Mouse (Mus musculus) kidney, adult 9 months (tissue): Measurements from ENCODE around the gene Prcc.
"Not testable (repeated sequence)": the region's sequence is repeated elsewhere in the genome, so short reads cannot be mapped to it uniquely, and the experiment has no call there.

Source experiments
- DNase-seq: peaks from one replicate; pipeline ENCODE4 v3.0.0; 2022

The Prcc gene

DNA sequence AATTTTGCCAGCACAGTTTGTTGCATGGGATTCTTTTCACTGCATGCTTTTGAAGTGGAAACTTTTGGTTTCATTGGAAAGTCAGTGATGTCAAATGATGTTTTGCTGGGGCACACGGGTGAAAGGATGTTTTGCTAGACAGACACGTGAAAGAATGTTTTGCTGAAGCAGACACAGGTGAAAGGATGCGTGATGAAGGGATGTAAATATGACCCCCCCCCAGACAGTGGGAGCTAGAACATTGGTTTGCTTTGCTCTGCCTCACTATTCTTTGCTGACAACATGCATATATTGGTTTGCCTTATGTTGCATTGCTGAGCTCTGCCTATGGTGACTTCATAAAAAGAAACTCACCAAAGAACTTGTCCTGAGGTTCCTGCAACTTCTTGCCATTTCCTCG lies 40.4 kb downstream of the Prcc start:
- DNase-seq: no peak

DNA sequence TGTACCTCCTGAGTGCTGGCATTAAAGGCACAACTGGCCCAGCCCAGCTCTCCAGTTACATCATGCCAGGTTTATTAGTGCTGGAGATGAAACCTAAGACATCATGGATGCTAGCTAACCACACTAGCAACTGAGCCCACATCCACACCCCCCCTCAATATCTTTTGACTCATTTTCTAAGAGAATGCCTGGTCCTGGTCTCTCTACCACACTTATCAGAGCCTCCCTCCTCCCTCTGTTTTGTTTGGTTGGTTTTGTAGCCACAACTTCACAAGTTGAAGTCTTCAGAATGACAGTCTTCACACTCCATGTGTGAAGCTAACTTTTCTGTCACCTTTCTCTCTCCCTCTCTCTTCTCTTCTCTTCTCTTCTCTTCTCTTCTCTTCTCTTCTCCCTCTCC lies 44.5 kb downstream of the Prcc start:
- DNase-seq: no peak

DNA sequence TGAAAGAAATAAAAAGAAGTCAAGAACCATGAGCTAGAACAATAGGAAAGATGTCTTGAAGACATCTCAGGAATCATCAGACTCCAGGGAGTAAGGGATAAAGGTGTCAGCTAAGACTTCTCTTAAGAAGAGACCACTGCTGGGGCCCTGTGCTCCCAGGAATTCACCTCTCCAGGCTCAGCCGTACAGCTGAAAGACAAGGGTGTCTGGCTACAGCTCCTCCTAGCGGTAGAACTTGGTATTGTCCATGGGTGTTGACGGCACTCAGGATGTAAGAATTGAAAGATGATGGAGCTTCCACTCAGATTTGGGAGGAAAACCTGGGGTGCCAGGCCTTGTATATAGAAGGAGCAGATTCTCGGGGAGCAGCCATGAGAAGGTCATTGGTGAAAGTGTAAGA lies 46.8 kb downstream of the Prcc start:
- DNase-seq: peak; percentile 78

DNA sequence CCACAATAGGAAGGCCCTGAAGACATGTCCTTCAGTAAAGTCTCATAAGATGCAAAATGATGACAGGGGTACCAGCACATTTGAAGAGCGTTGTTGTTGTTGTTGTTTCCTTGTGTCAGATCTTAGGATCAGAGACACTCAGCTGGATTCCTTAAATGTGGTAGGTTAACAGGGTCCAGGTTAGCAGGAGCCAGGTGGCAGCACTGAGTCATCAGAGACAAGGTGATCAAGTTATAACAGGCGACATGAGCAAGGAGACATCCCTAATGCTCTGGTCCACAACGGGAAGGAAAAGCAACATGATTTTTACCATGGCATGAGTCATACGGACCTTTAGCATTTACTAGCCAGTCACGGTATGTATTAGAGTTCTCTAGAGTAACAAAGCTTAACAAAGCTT lies 51.9 kb downstream of the Prcc start:
- no peak for DNase-seq

DNA sequence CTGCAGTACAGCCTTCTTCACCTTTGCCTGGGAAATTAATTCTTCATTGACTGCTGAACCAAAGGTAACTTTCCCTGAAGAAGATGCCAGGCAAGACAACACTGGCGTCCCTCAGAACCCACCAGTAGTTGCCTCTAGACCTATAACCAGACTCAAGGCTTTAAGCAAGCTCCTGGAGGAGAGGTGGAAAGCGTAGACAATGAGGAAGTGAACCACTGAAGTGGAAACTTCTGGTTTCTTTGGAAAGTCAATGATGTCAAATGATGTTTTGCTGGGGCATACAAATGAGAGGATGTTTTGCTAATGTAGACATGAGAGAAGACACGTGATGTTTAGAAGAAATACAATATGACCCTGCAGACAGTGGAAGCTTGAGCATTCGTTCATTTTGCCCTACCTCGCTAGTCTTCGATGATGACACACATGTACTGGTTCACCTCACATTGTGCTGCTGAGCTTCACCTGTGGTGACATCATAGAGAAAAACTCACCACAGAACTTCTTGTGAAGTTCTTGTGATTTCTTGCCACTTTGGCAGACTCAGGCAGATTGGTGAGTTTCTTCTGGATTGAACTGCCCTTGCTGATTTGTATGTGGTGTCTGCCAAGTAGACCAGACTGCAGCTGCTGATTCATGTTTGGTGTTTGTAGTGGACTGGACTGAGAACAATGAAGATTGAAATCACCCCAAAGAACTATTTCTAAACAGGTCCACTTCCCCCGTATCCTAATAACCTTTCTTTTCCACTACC lies 53.1 kb downstream of the Prcc start:
- DNase-seq: no peak

DNA sequence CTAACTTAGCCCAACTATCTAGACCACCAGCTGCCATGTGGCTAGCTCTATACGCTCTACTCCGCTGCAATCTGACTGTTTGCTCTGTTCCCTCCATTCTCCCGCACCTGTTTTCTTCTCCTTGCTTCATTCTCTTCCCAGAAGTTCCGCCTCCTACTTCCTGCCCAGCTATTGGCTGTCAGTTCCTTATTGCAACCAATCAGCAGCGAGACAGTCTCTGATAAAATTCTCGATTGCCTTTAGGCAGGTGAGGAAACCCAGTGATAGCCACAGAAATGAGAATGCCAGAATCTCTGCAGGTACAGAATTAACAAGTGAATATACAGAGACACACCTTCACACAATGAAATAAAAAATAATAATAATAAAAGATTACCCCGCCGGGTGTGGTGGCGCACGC lies 56.4 kb downstream of the Prcc start:
- DNase-seq: no peak

DNA sequence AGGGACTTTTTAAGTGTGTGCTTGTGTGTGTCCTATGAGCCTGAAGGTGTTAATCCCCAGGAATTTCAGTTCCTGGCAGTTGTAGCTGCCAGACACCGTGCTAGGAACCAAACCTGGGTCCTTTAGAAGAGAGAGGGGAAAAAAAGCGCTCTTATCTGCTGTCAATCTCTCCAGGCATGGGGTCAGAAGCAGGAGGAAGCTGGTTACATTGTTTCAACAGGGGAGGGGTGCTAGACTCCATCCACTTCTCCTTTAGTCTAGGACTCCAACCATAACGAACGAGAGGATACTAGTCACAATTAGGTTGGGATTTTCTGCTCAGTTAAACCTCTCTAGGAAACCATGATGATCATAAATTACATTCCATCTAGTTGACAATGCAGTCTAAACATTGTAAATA lies 57.0 kb downstream of the Prcc start:
- DNase-seq: no peak

DNA sequence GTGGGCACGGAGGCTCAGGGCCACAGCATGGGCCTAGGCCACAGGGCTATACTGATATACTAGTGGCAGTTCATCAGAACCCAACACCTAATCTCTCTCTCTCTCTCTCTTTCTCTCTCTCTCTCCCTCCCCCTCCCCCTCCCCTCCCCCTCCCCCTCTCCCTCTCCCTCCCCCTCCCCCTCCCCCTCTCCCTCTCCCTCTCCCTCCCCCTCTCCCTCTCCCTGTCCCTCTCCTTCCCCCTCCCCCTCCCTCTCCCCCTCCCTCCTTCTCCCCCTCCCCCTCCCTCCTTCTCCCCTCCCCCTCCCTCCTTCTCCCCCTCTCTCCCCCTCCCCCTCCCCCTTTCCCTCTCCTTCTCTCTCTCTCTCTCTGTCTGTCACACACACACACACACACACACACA lies 61.2 kb downstream of the Prcc start, which contains the start of gene Pear1:
Pear1 (minus strand) TSS at position 101 of the 400 bp plus-strand sequence.
- DNase-seq: not testable (repeated sequence)

DNA sequence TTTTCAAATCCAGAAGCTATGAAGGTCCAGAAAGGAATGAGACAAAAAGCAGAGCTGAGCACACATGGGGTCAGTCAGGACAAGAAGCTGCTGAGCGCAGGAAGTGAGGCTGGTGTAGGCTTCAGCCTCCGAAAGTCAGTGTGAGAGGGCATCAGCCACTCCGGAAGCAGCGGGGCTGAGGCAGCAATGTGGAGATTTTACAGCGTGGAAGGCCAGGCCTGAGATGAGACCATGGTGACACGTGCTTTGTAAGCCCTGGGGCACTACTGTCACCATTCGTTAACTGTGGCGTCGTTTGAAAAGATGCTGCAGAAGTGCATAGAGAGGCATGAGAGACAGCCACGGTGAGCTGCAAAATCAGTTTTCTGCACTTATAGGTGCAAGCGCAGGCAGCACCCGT lies 67.2 kb downstream of the Prcc start:
- DNase-seq: no peak

DNA sequence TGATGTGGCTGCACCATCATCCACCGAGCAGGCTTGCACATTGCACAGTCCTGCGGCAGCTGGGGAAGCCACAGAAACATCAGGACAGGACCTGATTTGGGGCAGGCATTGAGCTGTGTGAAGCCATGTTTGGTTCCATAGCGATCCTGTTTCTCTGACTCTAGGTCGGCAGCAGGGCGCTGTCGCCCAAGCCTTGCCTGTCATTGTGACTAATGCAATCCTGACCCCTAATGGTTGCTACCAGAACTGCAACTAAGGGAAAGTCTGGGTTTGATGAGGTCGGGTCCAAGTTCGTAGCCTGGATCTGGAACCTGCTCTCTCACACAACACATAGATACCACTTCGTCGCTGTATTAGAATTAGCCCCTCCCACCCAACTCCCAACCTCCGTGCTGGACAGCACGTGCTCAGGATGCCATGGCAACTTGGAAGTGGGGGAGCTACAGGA lies 68.7 kb downstream of the Prcc start:
- DNase-seq: peak; percentile 84

DNA sequence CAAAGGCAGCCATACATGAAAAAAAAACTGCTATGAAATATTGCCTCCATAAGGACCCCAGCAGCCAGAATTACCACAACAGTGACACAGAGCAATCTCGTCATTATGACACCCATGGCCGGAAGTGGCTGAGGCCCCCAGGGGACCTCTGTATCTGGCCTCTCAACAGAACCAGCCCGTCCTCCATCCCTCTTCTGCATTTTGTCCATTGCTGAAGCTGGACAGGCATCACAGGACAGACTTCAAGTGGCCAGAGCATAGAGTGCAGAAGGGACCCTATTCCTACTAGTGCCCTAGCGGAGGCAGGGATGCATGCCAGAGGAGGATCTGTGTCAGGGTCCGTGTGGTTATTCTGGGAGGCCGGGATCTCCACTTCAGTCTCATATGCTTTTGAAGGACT lies 69.2 kb downstream of the Prcc start:
- peak; percentile 34 for DNase-seq

DNA sequence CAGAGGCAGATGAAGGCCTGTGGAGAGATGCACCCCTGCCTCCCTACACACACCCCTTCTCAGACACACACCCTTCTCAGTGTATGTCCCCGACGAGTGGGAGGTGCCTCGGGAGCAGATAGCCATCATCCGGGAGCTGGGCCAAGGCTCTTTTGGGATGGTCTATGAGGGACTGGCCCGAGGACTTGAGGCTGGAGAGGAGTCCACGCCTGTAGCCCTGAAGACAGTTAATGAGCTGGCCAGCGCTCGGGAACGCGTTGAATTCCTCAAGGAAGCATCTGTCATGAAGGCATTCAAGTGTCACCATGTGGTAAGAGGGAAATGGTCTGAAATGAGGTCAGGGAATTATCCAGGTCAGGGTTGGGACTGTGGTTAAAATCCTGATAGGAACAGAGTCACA lies 72.5 kb downstream of the Prcc start:
- DNase-seq: peak; percentile 26

DNA sequence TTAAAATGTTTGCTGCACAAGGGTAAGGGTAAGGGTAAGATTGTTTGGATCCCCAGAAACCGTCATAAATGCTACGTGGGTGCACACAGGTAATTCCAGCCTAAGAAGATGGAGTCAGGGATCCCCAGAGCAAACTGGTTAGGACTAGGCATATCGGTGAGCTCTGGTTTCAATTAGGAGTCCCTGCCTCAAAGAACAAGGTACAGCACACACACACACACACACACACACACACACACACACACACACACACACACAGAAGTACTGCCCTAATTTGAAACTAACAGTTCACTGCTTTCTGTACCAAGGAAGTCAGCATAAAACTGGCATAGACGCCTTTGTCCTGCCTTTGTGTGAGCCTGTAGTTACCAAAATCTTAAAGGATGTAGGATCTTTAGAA lies 73.0 kb downstream of the Prcc start:
- DNase-seq: no peak

DNA sequence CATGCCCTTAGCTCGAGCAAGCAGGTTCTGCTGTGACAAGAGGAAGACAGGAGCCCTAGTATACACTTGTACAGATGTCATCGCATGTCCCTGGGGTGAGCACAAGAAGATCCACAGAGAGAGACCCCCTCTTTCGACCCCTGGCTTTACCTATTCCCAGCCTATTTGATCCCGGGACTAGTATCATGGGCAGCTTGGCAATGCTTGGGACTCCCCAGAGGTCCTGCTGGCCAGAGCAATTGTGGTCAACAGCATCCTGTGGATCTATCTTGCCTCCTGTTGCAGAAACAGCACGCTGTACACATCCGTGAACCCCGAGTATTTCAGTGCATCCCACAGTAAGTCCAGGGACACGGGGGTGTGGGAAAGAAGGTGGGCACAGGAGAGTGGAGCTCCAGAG lies 74.1 kb downstream of the Prcc start:
- no peak for DNase-seq

DNA sequence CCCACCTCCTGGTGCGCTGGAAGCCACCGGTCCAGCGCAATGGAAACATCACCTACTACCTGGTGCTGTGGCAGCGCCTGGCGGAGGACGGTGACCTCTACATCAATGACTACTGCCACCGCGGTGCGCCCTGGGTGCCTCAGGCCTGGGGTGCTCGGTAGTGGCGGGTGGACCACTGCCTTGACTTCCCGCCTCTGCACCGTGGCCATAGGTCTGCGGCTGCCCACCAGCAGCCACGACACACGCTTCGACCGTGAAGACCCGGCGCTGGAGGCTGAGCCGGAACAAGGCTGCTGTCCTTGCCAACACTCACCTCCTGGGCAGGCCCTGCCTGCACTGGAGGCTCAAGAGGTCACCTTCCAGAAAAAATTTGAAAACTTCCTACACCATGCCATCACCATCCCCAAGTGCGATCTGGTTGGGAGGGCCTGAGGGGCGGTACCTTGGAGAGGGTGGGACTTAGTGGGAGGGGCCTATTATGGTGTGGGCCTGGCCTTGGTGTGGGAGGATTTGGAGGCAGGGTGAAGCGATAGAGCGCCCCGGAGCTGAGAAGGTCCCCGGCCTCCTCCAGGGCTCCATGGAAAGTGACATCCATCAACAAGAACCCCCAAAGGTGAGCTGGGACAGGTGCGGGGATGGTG lies 76.0 kb downstream of the Prcc start:
- no peak for DNase-seq
